Mouse (Mus musculus): ENCODE data around the gene Npsr1.

GRCm38 (mm10) chr9:24063251-24063650, 34.5 kb upstream of the Npsr1 start:
- TF ChIP-seq CTCF (IDR thresholded peaks at IDR 0.05) (no peak), EP300 (IDR thresholded peaks at IDR 0.05) (no peak)

Measured in lung, postnatal 0 days (tissue).